Mouse (Mus musculus) neural tube, embryonic 11.5 days (tissue): ENCODE data around the gene Rnf157. TPM values are rescaled to one million over a fixed set of nuclear protein-coding genes. Genes with fewer than 3 reads are reported as not detected.
A peak's percentile ranks its signal among the peaks of the same experiment; 100 is the strongest.

ENCODE experiments used
- ATAC-seq: fragments of 200-750 bp; cut with Nextera tagmentation; 2 replicates; pipeline ENCODE4 v1.8.0; 2017; ENCODE audit warnings: moderate number of reproducible peaks, mild to moderate bottlenecking, moderate TSS enrichment, moderate library complexity; ENCODE audit not compliant: insufficient read depth, low FRiP score, low TSS enrichment
- DNase-seq: peaks from one replicate; pipeline ENCODE4 v3.0.0-alpha.2; 2015; ENCODE audit warnings: low spot score
- H3K27ac ChIP-seq: fragments of 300-500 bp; sonication (generic); 2 replicates; pipeline ENCODE4 v1.5.1; 2014; ENCODE audit warnings: low read depth, mild to moderate bottlenecking, low read length
- H3K27me3 ChIP-seq: fragments of 300-500 bp; sonication (generic); 2 replicates; pipeline ENCODE4 v1.6.1; 2014; ENCODE audit warnings: mild to moderate bottlenecking, low read length, mixed read lengths; ENCODE audit not compliant: control insufficient read depth, insufficient read depth
- H3K36me3 ChIP-seq: fragments of 300-500 bp; sonication (generic); 2 replicates; pipeline ENCODE4 v1.6.1; 2014; ENCODE audit warnings: mild to moderate bottlenecking, low read length, moderate library complexity, mixed read lengths; ENCODE audit not compliant: control insufficient read depth, insufficient read depth
- H3K4me1 ChIP-seq: fragments of 300-500 bp; sonication (generic); 2 replicates; pipeline ENCODE4 v1.6.1; 2014; ENCODE audit warnings: low read length, mixed read lengths; ENCODE audit not compliant: control insufficient read depth, insufficient read depth
- H3K4me2 ChIP-seq: fragments of 300-500 bp; sonication (generic); 2 replicates; pipeline ENCODE4 v1.6.1; 2014; ENCODE audit warnings: low read depth, mild to moderate bottlenecking, moderate library complexity
- H3K4me3 ChIP-seq: fragments of 300-500 bp; sonication (generic); 2 replicates; pipeline ENCODE4 v1.5.1; 2014; ENCODE audit warnings: low read depth, low read length
- H3K9ac ChIP-seq: fragments of 300-500 bp; sonication (generic); 2 replicates; pipeline ENCODE4 v1.6.1; 2014; ENCODE audit warnings: mild to moderate bottlenecking, low read length
- H3K9me3 ChIP-seq: fragments of 300-500 bp; sonication (generic); 2 replicates; pipeline ENCODE4 v1.6.1; 2016; ENCODE audit warnings: low read length; ENCODE audit not compliant: control insufficient read depth
- WGBS: fragments of 180-500 bp; shearing (Covaris S2); extraction: QIAGEN DNeasy Blood & Tissue Kit; methylation state at CpG from one replicate; pipeline ENCODE4 v1.1.7; 2014; 5-methylcytosine and 5-hydroxymethylcytosine counted together
- polyA plus RNA-seq: library from polyadenylated mRNA; unstranded; fragments of >200 nt; fragmentation: Nextera tagmentation; extraction: Ambion mirVana; gene quantifications from 2 replicates; pipeline ENCODE4 v1.2.1, GENCODE M21; 2014

Rnf157 gene
- polyA plus RNA-seq, 1 experiment from 2014 or later, result 34.6 TPM

GRCm38 (mm10) chr11:116397517-116398347 is 15.1 kb downstream of the Rnf157 start:
- H3K9me3 ChIP-seq, result no peaks in the 10 kb centered on the region
- H3K4me3 ChIP-seq, result no peak overlapping the region
- WGBS, result 85% methylated on average over 8 of the region's 8 CpGs
- H3K27ac ChIP-seq, result no peak overlapping the region
- no peaks in the 10 kb centered on the region for H3K27me3 ChIP-seq
- DNase-seq, result no peak
- no peaks in the 10 kb centered on the region for H3K4me1 ChIP-seq
- no peaks in the 10 kb centered on the region for H3K36me3 ChIP-seq
- H3K4me2 ChIP-seq, result no peak overlapping the region
- no peak for ATAC-seq
- no peak overlapping the region for H3K9ac ChIP-seq

GRCm38 (mm10) chr11:116396934-116397330 is 15.9 kb downstream of the Rnf157 start:
- Histone ChIP-seq H3K4me3 (no peak overlapping the region), H3K27ac (no peak overlapping the region), H3K9ac (no peak overlapping the region), H3K36me3 (no peaks in the 10 kb centered on the region), H3K4me1 (no peaks in the 10 kb centered on the region), H3K9me3 (no peaks in the 10 kb centered on the region), H3K27me3 (no peaks in the 10 kb centered on the region), H3K4me2 (no peak overlapping the region)
- DNase-seq, result no peak
- no peak for ATAC-seq
- 100% methylated on average over 3 of the region's 3 CpGs for WGBS

- no peak overlapping the region for H3K9ac ChIP-seq
- 93% methylated on average over 11 of the region's 11 CpGs for WGBS
- no peaks in the 10 kb centered on the region for H3K36me3 ChIP-seq
- H3K27me3 ChIP-seq, result no peaks in the 10 kb centered on the region
- H3K27ac ChIP-seq, result no peak overlapping the region
- DNase-seq (no peak), ATAC-seq (no peak)
- H3K4me1 ChIP-seq, result no peaks in the 10 kb centered on the region
- no peaks in the 10 kb centered on the region for H3K9me3 ChIP-seq
- H3K4me3 ChIP-seq, result no peak overlapping the region
- no peak overlapping the region for H3K4me2 ChIP-seq
Observed at GRCm38 (mm10) chr11:116396276-116396933, 16.4 kb downstream of the Rnf157 start.

GRCm38 (mm10) chr11:116394769-116395168 is 18.1 kb downstream of the Rnf157 start:
- 92% methylated on average over 4 of the region's 4 CpGs for WGBS
- no peak for ATAC-seq
- Histone ChIP-seq H3K27me3 (no peaks in the 10 kb centered on the region), H3K9me3 (no peaks in the 10 kb centered on the region), H3K4me2 (no peak overlapping the region), H3K4me3 (no peak overlapping the region), H3K4me1 (no peaks in the 10 kb centered on the region), H3K27ac (no peak overlapping the region), H3K36me3 (no peaks in the 10 kb centered on the region), H3K9ac (no peak overlapping the region)
- no peak for DNase-seq

- Histone ChIP-seq H3K4me2 (0 out of 2 replicates have a peak overlapping the region, but pooled peaks have one; percentile 12), H3K4me3 (no peak overlapping the region), H3K4me1 (peaks cover 17% of the 10 kb centered on the region), H3K36me3 (no peaks in the 10 kb centered on the region), H3K27me3 (no peaks in the 10 kb centered on the region), H3K9ac (no peak overlapping the region), H3K9me3 (no peaks in the 10 kb centered on the region), H3K27ac (no peak overlapping the region)
- 68% methylated on average over 14 of the region's 14 CpGs for WGBS
- ATAC-seq (no peak), DNase-seq (no peak)
Observed at GRCm38 (mm10) chr11:116388841-116389480, 23.9 kb downstream of the Rnf157 start.

- H3K4me2 ChIP-seq, result peak overlapping the region; percentile 35
- 21% methylated on average over 15 of the region's 16 CpGs for WGBS
- ATAC-seq (no peak), DNase-seq (peak; percentile 51)
- 0 out of 2 replicates have a peak overlapping the region, but pooled peaks have one; percentile 29 for H3K27ac ChIP-seq
- no peak overlapping the region for H3K4me3 ChIP-seq
- H3K36me3 ChIP-seq, result no peaks in the 10 kb centered on the region
- peak overlapping the region; percentile 24; the same call in 1 of the 2 replicates for H3K9ac ChIP-seq
- H3K9me3 ChIP-seq, result no peaks in the 10 kb centered on the region
- H3K4me1 ChIP-seq, result peaks cover 17% of the 10 kb centered on the region
- H3K27me3 ChIP-seq, result no peaks in the 10 kb centered on the region
Observed at GRCm38 (mm10) chr11:116387086-116388071, 25.5 kb downstream of the Rnf157 start.

GRCm38 (mm10) chr11:116385999-116386398 is 26.8 kb downstream of the Rnf157 start:
- Histone ChIP-seq H3K9ac (no peak overlapping the region), H3K4me1 (peaks cover 17% of the 10 kb centered on the region), H3K36me3 (no peaks in the 10 kb centered on the region), H3K4me3 (no peak overlapping the region), H3K4me2 (no peak overlapping the region), H3K27ac (no peak overlapping the region), H3K9me3 (no peaks in the 10 kb centered on the region), H3K27me3 (no peaks in the 10 kb centered on the region)
- DNase-seq (no peak), ATAC-seq (no peak)
- 48% methylated on average over 5 of the region's 5 CpGs for whole genome bisulfite sequencing

- Histone ChIP-seq H3K9ac (no peak overlapping the region), H3K4me2 (no peak overlapping the region), H3K4me1 (peaks cover 17% of the 10 kb centered on the region), H3K27me3 (no peaks in the 10 kb centered on the region), H3K36me3 (no peaks in the 10 kb centered on the region), H3K4me3 (no peak overlapping the region), H3K9me3 (no peaks in the 10 kb centered on the region), H3K27ac (no peak overlapping the region)
- 91% methylated on average over 11 of the region's 11 CpGs for WGBS
- ATAC-seq (no peak), DNase-seq (no peak)
Observed at GRCm38 (mm10) chr11:116384171-116384570, 28.7 kb downstream of the Rnf157 start.
